Mouse (Mus musculus): ENCODE measurements around the gene Plod2. TPM values are rescaled to one million over a fixed set of nuclear protein-coding genes. Genes with fewer than 3 reads are reported as not detected.

Gene Plod2
- total RNA-seq, 2 experiments from 2014 or later, result 4.4 to 5.5 TPM

DNA sequence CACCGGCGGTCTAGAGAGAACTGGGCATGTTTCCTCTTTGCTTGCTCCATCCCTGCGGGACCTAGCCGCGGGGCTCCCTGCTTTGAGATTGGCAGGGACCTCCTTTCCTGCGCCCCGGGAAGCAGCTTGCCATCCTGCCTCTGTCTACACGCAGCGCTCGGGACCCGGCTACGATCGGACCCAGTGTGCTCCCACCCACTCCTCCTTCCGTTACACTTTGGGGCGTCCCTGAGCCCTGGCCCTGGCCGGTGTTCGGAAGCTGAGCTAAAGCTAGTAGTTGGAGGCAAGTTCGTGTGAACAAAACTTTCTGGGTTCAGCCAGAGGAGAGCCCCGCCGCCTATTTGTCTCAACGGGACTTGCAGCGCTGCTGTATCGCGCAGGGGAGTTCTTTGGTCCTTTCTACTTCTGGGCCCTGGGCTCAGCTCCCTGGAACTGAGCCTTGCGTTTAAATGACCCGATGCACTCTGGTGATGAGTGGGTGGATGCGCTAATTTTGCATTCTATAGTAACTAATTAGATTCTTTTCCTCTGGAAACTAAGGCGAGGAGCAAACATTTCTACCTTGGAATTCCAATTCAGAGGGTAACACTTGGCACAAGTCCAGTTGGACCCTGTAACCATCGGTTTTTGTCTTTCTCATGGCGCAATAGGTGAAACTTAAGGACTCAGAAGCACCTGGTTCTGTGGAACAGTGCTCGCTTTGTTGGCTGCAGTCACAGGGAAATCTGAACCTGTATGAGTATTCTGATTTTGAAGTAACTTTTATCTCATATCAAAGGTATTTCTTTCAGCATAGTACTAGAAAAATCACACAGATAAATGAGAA is 781 bp downstream of the Plod2 start:
- peak; percentile 29 for TF ChIP-seq CTCF (IDR thresholded peaks at IDR 0.05)
- H3K27ac ChIP-seq, result peak overlapping the region; percentile 66
- intact Hi-C loops (cut with DNase I), result no loop called here

DNA sequence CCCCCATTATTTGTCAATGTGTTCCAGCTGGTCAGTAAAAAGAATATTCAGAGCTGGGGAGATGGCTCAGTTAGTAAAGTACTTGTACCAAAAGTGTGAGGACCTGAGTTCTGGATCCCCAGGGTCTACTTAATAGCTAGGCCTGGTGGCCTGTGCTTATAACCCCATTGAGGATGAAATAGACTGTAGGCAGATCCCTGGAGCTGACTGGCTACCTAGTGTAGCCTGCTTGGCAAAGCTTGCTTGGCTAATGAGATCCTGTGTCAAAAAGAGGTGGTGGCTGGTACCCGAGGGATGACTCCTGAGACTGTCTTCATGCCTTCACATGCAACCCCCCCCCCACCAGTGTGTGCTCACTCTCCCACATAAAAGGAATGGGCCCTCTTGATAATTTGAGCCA is 2.1 kb downstream of the Plod2 start:
- Histone ChIP-seq H3K4me3 (no peak overlapping the region), H3K27ac (no peak overlapping the region)
- no peak for DNase-seq (ENCODE audit: extremely low spot score in 1 of 2, low spot score in 2 of 2)
- intact Hi-C loops (cut with DNase I), result no loop called here
- no peak for TF ChIP-seq CTCF (IDR thresholded peaks at IDR 0.05)

More for the DNA sequence above, 781 bp downstream of the Plod2 start:
- peak; percentile 17 to 20 for DNase-seq (ENCODE audit: extremely low spot score in 1 of 2, low spot score in 2 of 2)
- H3K4me3 ChIP-seq, result peak overlapping the region; percentile 69

DNA sequence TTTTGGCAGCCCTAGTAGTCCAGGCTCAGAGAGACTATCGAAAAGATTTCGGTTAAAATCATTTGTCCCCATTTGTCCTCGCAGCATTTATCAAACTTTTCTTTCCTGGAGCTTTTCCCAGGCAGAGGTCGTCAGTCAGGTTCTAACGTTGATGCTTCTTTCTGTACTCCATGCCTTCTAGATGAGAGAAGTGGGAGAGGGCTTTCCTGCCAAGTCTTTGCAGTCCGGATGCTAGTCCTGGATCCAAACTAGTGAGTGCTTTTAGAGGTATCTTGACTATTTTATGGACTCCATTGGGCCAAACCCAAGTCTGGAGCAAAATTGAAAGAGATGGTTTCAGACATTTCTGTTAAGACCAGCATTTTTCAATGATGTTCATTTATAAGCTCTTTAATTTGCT is 3.0 kb downstream of the Plod2 start:
- DNase-seq (ENCODE audit: extremely low spot score in 1 of 2, low spot score in 2 of 2), result no peak
- no peak overlapping the region for H3K27ac ChIP-seq
- intact Hi-C loops (cut with DNase I), result no loop called here
- H3K4me3 ChIP-seq, result no peak overlapping the region
- TF ChIP-seq CTCF (IDR thresholded peaks at IDR 0.05), result no peak

DNA sequence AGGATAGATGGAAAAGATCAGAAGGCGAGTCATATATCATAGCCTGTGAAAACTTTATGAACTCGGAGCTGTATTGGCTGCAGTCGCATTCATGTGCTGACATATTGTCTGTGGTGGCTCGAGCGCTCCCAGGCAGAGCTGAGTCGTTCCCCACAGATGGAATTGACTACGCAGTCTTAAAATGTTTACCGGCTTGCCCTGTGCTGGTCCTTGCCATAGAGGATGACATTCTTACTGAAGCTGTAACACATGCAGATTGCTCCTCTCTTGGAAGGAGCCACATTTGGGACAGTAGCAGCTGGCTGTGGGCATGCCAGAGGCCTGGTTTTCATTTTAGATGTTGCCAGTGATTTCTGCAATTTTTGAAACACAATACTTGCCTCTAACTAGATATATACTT is 4.4 kb downstream of the Plod2 start:
- TF ChIP-seq CTCF (IDR thresholded peaks at IDR 0.05), result no peak
- Histone ChIP-seq H3K4me3 (no peak overlapping the region), H3K27ac (no peak overlapping the region)
- no peak for DNase-seq (ENCODE audit: extremely low spot score in 1 of 2, low spot score in 2 of 2)
- intact Hi-C loops (cut with DNase I), result no loop called here

DNA sequence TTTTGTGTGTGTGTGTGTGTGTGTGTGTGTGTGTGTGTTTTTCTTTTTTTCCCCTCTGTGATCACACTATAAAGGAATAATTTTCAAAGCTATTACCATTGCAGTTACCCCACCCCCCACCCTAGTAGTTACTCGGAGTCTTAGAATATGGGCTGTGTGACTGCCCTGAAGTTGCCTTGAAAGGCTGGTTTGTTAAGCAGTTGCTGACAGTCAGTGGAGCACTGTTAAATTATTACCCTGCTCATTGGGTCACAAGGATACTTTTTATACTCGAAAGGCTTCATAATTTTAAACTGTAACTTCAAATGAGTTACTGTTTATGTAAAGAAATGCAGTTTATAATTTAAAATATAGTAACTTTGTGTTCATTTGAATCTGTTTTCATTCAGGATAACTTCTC is 5.1 kb downstream of the Plod2 start:
- no peak for TF ChIP-seq CTCF (IDR thresholded peaks at IDR 0.05)
- H3K27ac ChIP-seq, result no peak overlapping the region
- no peak for DNase-seq (ENCODE audit: extremely low spot score in 1 of 2, low spot score in 2 of 2)
- intact Hi-C loops (cut with DNase I), result no loop called here
- H3K4me3 ChIP-seq, result no peak overlapping the region

DNA sequence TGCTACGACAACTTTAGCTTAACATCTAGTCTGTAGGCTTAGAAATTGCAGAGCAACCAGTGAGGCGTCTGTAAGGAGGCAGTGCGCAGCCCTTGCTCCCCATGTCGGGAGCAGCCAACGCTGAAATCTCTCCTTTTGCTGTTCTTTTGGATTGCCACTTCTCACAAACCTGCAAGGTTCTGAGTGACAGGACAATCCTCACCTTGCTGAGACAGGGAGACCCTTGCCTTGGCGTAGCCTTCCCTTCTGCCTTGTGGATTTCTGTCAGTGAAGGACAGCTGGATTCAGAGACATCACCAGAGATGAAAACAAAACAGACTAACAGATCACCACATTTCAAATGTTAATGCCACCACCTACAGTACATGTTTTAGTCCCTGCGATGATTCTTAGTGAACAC is 5.8 kb downstream of the Plod2 start:
- Histone ChIP-seq H3K4me3 (no peak overlapping the region), H3K27ac (no peak overlapping the region)
- DNase-seq (ENCODE audit: extremely low spot score in 1 of 2, low spot score in 2 of 2), result no peak
- intact Hi-C loops (cut with DNase I), result no loop called here
- no peak for TF ChIP-seq CTCF (IDR thresholded peaks at IDR 0.05)

DNA sequence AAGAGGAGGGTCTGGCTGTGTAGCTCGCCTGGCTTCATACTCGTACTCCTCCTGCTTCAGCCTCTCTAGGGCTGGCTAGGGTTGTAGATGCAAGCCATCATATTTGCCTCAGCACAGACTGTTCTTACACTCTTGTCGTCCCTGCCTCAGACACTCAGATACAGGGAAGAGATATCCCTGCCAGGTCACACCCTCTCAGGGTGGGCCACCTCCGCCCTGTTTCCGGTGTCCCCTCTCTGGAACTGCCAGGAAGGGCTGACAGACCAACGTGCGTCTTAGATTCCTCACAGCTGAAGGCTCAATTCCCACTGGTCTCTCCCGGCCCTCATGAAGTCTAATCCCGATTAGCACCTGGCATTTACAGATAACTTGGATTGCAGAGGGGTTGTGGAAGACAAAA is 6.6 kb downstream of the Plod2 start:
- no peak overlapping the region for H3K27ac ChIP-seq
- no peak overlapping the region for H3K4me3 ChIP-seq
- no peak for DNase-seq (ENCODE audit: extremely low spot score in 1 of 2, low spot score in 2 of 2)
- intact Hi-C loops (cut with DNase I), result no loop called here
- TF ChIP-seq CTCF (IDR thresholded peaks at IDR 0.05), result no peak

DNA sequence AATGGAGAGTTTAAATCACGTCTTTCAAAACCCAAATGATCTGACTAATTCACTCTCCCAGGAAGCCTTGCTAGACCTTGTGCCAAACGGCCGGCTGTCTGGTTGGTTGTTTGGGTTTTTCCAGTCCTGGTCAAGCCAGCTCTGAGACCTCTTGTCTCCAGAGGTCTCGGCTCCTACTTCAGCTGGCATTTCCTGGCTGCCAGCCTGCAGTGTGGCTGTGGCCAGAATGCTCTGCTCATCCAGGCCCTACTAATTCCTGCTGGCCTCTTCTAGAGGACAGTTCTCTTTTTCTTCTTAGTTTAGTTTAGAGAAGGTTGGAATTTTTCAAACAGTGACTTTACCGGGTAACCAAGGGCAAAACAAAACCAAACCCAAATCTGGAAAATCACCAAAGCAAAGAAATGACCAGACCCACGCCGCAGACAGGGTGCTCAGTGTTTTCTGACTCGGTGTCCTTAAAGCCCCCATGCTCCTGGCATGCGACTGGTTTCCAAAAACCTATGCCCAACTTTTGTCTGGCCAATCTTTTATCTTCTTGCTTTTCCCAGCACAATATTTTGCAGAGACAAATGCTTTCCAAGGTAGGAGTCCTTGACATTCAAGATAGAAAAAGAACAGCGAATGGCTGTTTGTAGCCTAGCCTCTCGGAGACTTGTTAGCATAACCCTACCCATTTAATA is 7.9 kb downstream of the Plod2 start:
- DNase-seq (ENCODE audit: extremely low spot score in 1 of 2, low spot score in 2 of 2), result peak in 1 of 2 experiments; percentile 17
- intact Hi-C loops (cut with DNase I), result no loop called here

DNA sequence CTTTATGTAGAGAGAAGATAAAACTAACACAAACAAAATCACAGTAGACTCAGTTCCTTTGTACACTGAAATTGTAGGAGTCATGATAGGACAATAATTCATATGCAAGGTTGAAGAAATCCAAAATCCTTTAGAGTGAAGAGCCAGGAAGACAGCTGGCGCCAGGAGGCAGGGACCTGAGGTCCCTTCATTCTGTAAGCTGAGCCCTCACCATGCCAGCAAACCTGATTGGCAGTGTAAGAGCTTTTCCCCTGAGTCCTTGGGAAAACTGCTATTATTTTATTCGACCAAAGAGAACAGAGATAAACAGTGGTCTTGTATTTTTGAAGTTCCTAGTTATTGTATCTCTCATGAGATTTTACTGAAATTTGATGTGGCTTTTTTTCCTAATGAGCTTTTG is 9.0 kb downstream of the Plod2 start:
- intact Hi-C loops (cut with DNase I), result no loop called here
- no peak for TF ChIP-seq CTCF (IDR thresholded peaks at IDR 0.05)
- no peak for DNase-seq (ENCODE audit: extremely low spot score in 1 of 2, low spot score in 2 of 2)

More for the DNA sequence above, 7.9 kb downstream of the Plod2 start:
- TF ChIP-seq CTCF (IDR thresholded peaks at IDR 0.05), result no peak
- Histone ChIP-seq H3K27ac (no peak overlapping the region), H3K4me3 (no peak overlapping the region)

DNA sequence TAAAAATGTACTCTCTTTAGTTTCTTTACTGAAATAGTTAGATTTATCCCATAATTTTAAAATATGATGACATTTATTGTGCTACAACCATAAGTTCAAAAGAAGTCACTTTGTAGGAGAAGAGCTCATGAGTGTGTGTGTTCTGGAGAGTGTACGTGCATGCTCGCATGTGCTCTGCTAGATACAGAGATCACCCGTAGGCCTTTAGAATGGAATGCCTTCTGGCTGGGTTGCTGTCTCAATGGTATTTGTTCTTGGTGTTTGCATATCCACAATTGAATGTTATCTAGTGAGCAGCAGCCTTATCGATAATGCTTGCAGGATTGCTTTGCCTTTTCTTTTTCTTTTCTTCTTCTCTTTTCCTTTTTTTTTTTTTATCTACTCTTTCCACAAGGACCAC is 9.6 kb downstream of the Plod2 start:
- Histone ChIP-seq H3K27ac (no peak overlapping the region), H3K4me3 (no peak overlapping the region)
- intact Hi-C loops (cut with DNase I), result no loop called here
- no peak for DNase-seq (ENCODE audit: extremely low spot score in 1 of 2, low spot score in 2 of 2)
- no peak for TF ChIP-seq CTCF (IDR thresholded peaks at IDR 0.05)

More for the DNA sequence above, 9.0 kb downstream of the Plod2 start:
- Histone ChIP-seq H3K4me3 (no peak overlapping the region), H3K27ac (no peak overlapping the region)

DNA sequence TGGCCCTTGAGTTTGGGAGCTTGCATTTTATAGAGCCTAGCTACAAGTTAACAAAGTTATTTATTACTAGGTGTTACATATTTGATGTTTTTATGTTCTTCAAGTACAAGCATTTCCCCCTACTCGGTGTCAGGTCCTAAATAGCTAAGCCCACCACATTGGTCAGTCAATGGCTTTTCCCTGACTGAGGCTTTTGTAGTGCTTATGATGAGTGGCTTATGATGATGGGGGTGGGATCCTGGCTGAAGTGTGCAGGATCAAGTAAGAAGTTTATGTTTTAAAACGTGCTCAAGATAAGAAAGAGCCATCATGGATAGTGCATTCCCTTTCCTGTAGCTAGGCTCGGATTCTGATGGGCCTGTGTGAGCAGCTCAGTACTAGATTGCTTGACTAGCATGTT is 10.7 kb downstream of the Plod2 start:
- intact Hi-C loops (cut with DNase I), result no loop called here
- no peak for DNase-seq (ENCODE audit: extremely low spot score in 1 of 2, low spot score in 2 of 2)
- no peak overlapping the region for H3K4me3 ChIP-seq
- TF ChIP-seq CTCF (IDR thresholded peaks at IDR 0.05), result no peak
- no peak overlapping the region for H3K27ac ChIP-seq

DNA sequence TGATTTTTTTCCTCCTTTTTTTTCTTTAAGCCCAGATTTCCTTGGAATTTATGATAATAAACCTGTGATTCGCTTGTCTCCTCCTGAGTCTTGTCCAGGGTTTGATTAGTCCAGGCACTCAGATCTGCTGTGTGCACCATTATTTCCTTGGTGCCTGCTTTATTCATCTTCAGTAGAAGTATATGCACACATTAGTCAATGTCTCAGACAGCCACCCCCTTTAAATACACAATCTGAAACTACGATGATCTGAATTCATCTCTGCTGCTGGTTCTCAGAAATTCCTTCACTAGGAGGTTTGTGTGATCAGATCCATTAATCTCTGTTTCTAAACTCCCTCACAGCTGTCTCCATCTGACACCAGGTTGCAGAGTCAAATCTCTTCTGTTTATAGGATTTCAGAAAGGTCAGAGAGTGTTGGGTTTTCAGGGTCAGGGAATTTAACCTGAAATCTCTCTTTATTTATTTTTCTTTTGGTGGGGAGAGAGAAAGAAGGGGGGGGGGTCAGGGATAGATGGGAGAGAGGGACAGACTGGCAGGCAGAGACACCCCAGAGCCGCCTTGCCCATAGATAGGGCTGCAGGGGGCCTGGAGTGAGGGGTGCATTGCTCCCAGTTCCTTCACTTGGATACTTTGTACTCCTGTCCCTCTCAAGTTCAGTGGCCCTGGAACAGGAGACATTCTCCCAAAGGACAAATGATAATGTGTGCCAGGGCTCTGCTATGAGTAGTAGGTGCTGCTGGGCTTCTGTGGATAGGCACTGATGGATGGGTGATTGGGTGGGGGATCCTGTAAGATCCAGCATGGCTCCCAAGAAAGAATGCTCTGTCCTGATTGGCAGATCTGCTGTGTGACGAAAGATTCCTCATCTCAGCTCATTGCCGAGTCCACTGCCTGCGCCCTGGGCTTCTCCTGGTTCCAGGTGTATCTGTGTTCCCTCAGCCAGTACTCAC is 13.3 kb downstream of the Plod2 start:
- Histone ChIP-seq H3K27ac (no peak overlapping the region), H3K4me3 (no peak overlapping the region)
- intact Hi-C loops (cut with DNase I), result no loop called here
- TF ChIP-seq CTCF (IDR thresholded peaks at IDR 0.05), result no peak
- no peak for DNase-seq (ENCODE audit: extremely low spot score in 1 of 2, low spot score in 2 of 2)

All from left cerebral cortex, adult 2 months (tissue).